Mouse (Mus musculus): ENCODE measurements around the gene Col17a1. TPM values are rescaled to one million over a fixed set of nuclear protein-coding genes. Genes with fewer than 3 reads are reported as not detected.

Col17a1 gene
- total RNA-seq (2023) = not detected

DNA sequence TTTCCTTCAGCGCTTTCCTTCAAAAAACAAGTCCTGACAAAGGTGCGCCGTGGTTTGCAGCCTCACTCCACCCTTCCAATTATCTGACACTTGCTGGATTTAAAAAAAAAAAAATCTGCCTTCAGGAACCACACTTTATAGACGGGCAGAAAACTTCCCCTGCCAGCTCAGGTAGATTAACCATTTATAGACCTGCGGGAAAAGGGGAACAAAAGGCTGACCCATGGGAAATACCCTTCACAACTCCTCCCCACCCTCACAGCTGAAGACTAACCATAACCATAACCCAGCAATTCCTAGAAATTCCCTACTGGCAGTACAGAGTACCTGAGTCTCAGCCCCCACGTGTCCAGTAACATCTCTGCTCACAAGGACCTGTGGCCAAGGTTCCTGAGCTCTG is at the start of gene Col17a1:
Gene Col17a1 (minus strand): TSS at position 101 of the 400 bp plus-strand sequence.

DNA sequence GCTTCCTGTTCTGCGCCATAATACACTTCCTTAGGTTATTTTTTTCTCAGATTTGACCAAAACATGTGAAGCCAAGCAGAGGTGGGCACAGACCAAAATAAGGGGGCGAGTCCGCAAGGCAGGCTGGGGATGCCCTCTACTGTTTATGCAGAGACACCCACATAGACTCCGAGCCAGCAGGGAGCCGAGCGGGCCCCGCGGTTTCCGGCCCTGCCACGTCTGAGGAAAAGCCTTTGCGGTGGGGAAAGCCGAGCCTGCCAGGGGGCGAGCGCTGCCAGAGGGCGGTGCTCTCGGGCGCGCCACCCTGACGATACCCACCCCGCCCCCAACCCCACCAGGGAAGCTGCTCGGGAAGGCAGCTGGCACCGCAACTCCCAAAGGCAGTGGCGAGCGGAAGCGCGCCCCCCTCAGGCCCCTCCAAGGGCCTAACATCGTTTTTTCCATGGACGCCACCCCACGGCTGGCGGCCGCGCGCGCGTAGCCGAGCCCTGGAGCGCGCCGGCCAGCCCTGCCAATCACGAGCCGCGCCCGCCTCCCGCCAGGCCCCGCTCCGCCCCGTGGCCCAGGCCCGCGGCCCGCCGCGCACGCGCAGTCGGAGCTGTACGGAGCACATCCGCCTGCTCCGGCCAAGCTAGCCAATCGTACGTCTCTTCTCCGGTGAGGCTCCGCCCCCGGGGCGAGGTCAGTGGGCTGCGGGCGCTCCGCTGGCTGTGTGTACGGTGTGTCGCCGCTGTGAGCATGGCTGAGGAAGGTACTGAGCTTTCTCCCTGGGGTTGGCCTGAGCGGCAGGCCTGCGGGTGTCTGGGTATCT is 39.4 kb upstream of the Col17a1 start, which contains the start of gene Sfr1:
Gene Sfr1 (plus strand): TSS at position 612 of the 811 bp plus-strand sequence.

Other genes with a start within 250 kb of the Col17a1 start
- gene Sh3pxd2a, start 227.7 kb downstream of the Col17a1 start, total RNA-seq (2023) = 10 to 100 TPM; 79.0 to 81.9 TPM
- 10 to 100 TPM; 20.4 to 24.5 TPM for gene Stn1, start 154.6 kb downstream of the Col17a1 start, total RNA-seq (2023)
- 10 to 100 TPM; 38.7 to 44.5 TPM for gene Slk, start 112.4 kb downstream of the Col17a1 start, total RNA-seq (2023)
- 100 to 1,000 TPM in 1 of 2 experiments, 10 to 100 TPM in 1; 91.0 to 101 TPM for gene Sfr1, start 39.6 kb upstream of the Col17a1 start, total RNA-seq (2023)
- gene Gsto1, start 162.9 kb upstream of the Col17a1 start, total RNA-seq (2023) = 10 to 100 TPM; 14.2 to 17.1 TPM
- not detected for gene Gsto2, start 173.4 kb upstream of the Col17a1 start, total RNA-seq (2023)
- gene Cfap43, start 227.2 kb upstream of the Col17a1 start, total RNA-seq (2023) = not detected
- 100 to 1,000 TPM; 245 to 279 TPM for gene Itprip, start 227.2 kb upstream of the Col17a1 start, total RNA-seq (2023)
- gene Cfap58, start 245.6 kb upstream of the Col17a1 start, total RNA-seq (2023) = not detected